Mouse (Mus musculus): Measurements from ENCODE around the gene Rmdn2. TPM values are rescaled to one million over a fixed set of nuclear protein-coding genes. Genes with fewer than 3 reads are reported as not detected.

Rmdn2 gene
- total RNA-seq, 2 experiments from 2014 or later, result 12.2 to 14.7 TPM

DNA sequence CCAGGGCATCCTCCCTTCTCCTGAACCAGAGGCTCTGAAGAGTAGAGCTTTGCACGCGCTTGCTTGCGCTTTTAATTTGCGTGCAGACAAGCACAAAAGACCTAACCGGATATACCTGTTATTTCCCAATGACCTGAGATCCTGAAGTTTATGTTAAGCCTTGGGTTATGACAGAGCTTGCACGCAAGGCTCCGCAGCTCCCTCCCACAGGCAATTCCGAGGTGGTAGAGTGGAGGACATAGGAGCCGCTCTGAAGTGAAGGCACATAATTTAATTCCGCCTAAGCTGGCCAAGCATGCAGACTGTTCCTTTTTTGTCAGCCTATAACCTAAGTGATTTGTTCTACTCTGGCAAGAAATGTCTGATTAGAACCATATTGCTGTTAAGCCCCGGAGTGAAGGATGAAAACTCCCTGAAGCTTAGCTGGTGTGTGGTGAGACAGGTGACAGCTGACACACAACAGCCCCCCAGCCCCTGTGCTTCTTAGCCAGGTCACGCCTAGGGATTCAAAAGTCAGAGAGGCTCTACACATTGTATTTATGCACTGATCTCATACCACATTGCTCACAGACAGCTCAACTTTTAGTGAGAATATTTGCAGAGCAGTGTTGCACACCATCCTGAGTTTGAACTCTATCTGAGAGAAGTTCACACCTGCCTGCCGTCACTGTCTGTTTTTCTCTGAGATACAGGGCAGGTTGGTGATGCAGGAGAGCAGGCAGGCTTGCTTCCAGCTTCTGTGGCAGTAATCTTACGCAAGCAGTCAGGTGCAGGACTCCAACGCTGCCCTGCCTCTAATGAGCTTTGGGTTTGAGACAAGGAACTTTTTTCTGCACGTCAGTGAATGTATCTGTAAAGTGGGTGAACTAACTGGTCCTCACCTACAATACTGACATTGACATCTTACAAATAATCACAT, 117.2 kb downstream of the Rmdn2 start:
- peak in 1 of 2 experiments; percentile 19 for DNase-seq (ENCODE audit: low spot score in 2 of 2)
- intact Hi-C loops (cut with DNase I), result no loop called here

DNA sequence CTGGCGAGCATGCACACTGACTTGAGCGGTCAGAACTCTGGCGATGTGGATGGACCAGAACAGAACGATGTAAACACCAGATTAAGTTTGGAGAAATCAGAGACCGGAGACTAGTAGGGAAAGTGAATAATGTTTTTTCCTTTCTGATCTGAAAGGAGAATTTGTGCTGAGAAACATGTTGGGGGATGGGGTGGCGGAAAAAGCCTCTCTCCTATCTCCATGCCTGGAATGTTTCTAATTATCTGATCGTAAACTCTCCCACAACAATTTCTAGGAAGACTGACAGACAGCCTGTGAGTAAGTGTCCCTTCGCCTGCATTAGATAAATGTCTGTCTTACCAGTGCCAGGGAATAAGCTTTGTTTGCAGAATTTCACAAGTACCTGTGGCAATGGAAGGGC, 119.3 kb downstream of the Rmdn2 start:
- no peak for DNase-seq (ENCODE audit: low spot score in 2 of 2)
- intact Hi-C loops (cut with DNase I), result no loop called here

DNA sequence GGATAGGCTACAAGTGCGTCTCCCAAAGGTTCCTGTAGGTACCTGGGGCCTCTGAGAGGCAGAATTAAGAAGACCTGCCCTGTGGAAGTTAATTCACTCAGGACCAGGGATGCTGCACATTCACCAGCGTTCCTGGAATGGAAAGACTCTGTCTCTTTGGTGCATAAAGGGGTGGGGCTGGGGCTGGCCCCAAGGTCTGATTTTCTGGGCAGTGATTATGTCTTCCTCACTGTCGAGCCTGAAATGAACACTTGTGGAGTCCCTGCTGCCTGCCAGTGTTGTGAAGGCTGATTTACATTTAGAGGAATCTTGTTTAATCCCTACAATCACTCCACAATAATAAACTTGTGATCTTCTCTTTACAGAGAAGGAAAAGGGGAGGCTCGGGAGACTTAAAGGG, 121.4 kb downstream of the Rmdn2 start:
- intact Hi-C loops (cut with DNase I), result no loop called here
- no peak for DNase-seq (ENCODE audit: low spot score in 2 of 2)

DNA sequence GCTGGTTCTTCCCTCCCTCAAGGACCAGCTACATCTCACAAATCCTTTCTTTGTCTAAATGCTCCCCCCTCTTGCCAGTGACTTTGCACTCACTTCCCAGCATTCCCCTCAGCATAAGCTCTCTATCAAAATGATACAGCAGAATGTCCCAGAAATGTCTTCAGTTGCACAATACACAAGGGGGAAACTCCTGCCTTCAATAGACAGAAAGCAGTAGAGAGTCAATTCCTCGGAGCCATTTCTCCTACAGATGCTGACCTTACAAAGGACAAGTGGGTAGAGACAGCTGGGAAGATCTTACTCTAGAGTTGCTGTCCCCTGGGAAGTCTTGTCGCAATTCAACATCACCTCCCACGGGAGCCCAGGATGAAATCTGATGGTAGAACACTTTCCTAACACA, 125.9 kb downstream of the Rmdn2 start:
- intact Hi-C loops (cut with DNase I), result no loop called here
- DNase-seq (ENCODE audit: low spot score in 2 of 2), result no peak

DNA sequence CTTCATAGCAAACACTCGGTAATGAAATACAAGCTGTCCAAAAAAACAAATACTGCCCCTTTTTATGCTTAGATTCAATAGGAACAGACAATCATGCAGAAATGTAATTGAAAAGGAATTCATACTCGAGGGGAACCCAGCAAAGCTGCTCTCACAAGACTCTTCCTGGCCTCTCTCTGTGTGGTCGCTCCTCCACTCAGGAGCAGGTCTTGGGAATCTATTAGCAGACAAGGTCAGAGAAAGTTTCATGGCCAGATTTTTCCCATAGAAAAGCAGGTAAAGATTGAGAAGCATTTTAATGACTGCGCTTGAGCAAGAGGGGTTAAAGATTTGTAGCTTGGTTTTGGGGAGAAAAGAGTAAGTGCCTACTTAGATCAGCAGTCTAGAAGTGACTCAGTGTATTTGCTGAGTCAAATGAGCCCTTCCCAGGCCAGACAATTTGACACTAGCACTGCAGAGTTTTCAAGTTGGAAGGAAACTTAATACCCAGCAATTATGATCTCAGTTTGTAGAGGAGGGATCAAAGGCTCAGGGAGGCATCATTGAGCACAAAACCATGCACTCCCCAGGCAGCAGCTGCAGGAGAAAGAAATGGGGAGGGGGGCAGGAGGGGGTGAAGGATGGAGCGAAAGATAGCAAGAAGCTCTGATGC, 127.3 kb downstream of the Rmdn2 start:
- intact Hi-C loops (cut with DNase I), result no loop called here
- DNase-seq (ENCODE audit: low spot score in 2 of 2), result no peak

DNA sequence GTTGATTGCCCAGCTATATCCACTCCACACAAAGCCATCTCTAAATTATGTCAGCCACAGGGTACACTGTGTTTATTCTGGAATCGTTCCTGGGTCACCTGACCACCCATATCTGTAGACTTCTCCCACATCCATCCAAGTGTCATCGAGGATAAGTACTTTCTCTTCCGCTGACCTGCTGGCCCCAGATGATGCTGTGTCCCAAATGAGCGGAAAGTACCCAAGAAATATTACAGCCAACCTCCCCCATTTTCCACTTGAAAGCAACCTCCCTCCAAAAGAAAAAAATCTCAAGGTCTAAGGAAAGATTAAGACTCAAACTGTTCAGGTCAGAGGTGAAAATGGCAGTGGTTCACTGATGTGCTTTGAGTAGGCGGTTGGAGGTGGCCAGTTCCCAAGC, 131.0 kb downstream of the Rmdn2 start:
- intact Hi-C loops (cut with DNase I), result no loop called here
- no peak for DNase-seq (ENCODE audit: low spot score in 2 of 2)

Other genes starting within 250 kb of the Rmdn2 start
- gene Cyp1b1, start 103.2 kb downstream of the Rmdn2 start, total RNA-seq (2021), result 1 to 10 TPM; 2.3 to 3.0 TPM